Mouse (Mus musculus) gastrocnemius, adult 18-20 months (tissue): Measurements from ENCODE around the gene Notum. TPM values are rescaled to one million over a fixed set of nuclear protein-coding genes. Genes with fewer than 3 reads are reported as not detected.

Source experiments
- DNase-seq: peaks from one replicate; pipeline ENCODE4 v3.0.0; 2021; ENCODE audit warnings: low spot score
- long read RNA-seq, 2 experiments: library from polyadenylated mRNA; stranded (forward); transcript quantifications; one replicate each; pipeline ENCODE4 v2.0.0; 2021
- total RNA-seq, 2 experiments: library from RNA; stranded (reverse); gene quantifications; 2 replicates each; pipeline ENCODE4 v1.2.3; 2021

Gene Notum
- total RNA-seq = not detected
- long read RNA-seq, experiment 1 = 0 reads
- long read RNA-seq, experiment 2 = 0 reads

GRCm38 (mm10) chr11:120661076-120661460, at the start of gene Notum:
TSS of gene Notum (minus strand) at chr11:120661175.
- DNase-seq = no peak

- DNase-seq = no peak
Measured at GRCm38 (mm10) chr11:120710672-120711071, 49.7 kb upstream of the Notum start.

- no peak for DNase-seq
Measured at GRCm38 (mm10) chr11:120709551-120709950, 48.6 kb upstream of the Notum start.

GRCm38 (mm10) chr11:120707969-120708368, 47.0 kb upstream of the Notum start:
- no peak for DNase-seq

- DNase-seq = no peak
Measured at GRCm38 (mm10) chr11:120707225-120707624, 46.2 kb upstream of the Notum start.

- no peak for DNase-seq
Measured at GRCm38 (mm10) chr11:120706120-120706519, 45.1 kb upstream of the Notum start.

- DNase-seq = no peak
Measured at GRCm38 (mm10) chr11:120704486-120705325, 43.7 kb upstream of the Notum start.

GRCm38 (mm10) chr11:120703696-120704454, 42.9 kb upstream of the Notum start:
- DNase-seq = no peak

- peak; percentile 77 for DNase-seq
Measured at GRCm38 (mm10) chr11:120697741-120698140, 36.8 kb upstream of the Notum start.

- DNase-seq = no peak
Measured at GRCm38 (mm10) chr11:120696568-120696967, 35.6 kb upstream of the Notum start.

GRCm38 (mm10) chr11:120695641-120696040, 34.7 kb upstream of the Notum start:
- no peak for DNase-seq

GRCm38 (mm10) chr11:120695184-120695583, 34.2 kb upstream of the Notum start:
- DNase-seq = no peak

- DNase-seq = no peak
Measured at GRCm38 (mm10) chr11:120693461-120693860, 32.5 kb upstream of the Notum start.

- no peak for DNase-seq
Measured at GRCm38 (mm10) chr11:120692471-120693011, 31.6 kb upstream of the Notum start.

GRCm38 (mm10) chr11:120689365-120689764, 28.4 kb upstream of the Notum start:
- DNase-seq = no peak

- DNase-seq = no peak
Measured at GRCm38 (mm10) chr11:120686650-120687272, 25.8 kb upstream of the Notum start.

GRCm38 (mm10) chr11:120684660-120685059, 23.7 kb upstream of the Notum start:
- DNase-seq = no peak

GRCm38 (mm10) chr11:120684086-120684485, 23.1 kb upstream of the Notum start:
- DNase-seq = peak; percentile 53

GRCm38 (mm10) chr11:120683536-120683935, 22.6 kb upstream of the Notum start:
- DNase-seq = no peak

- no peak for DNase-seq
Measured at GRCm38 (mm10) chr11:120682683-120683082, 21.7 kb upstream of the Notum start.

GRCm38 (mm10) chr11:120679909-120680308, 18.9 kb upstream of the Notum start:
- no peak for DNase-seq

GRCm38 (mm10) chr11:120676951-120677350, 16.0 kb upstream of the Notum start:
- no peak for DNase-seq
